Mouse (Mus musculus) lung, postnatal 0 days (tissue): ENCODE data around the gene Ninj1.

Experiments
- CTCF ChIP-seq: IDR thresholded peaks from 2 replicates; pipeline ENCODE4 v1.5.1; 2016; ENCODE audit warnings: antibody characterized with exemption, mild to moderate bottlenecking
- EP300 ChIP-seq: IDR thresholded peaks from 2 replicates; pipeline ENCODE4 v1.6.1; 2016; ENCODE audit warnings: antibody characterized with exemption, mild to moderate bottlenecking, control low read depth

DNA sequence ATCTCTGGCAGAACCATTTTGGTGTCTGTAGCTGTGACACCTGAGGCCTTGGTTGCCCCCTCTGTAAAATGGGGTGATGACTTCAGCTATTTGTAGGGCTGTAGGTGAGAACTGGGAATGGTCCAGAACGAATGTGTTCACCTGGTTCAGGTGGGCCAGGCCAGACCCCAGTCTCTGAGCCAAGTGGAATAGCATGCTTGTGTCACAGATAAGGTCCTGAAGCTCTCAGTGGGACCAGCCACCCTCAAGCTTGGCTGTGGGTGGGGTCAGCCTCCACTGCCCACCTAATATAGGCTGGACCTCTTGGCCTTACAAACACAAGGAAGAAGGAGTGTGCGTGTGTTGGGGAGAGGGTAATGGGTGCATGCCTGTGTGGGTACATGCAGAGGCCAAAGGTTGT lies 19.1 kb downstream of the Ninj1 start:
- TF ChIP-seq CTCF: no peak
- no peak for TF ChIP-seq EP300
